ENCODE assay signal across 11 mouse cellular contexts in genomic region chr9:118831080-118831479, GRCm38 (mm10).
DNase-seq lines count a peak whose midpoint lies in the region; ATAC-seq and TF ChIP-seq lines count a peak whose summit lies in the region.
"Had no signal": no experiment of that assay in that cellular context is flagged by ENCODE, and none has a peak within 500 bp of the region (broad histone marks: within the 10 kb centered on the region; RNA-seq: fewer than 3 reads in every experiment).

No protein-coding gene starts in this region.

- 50% methylated on average over 11 of the region's 11 CpGs for WGBS in intestine, embryonic 16.5 days
- WGBS in intestine, embryonic 15.5 days = 48% methylated on average over 11 of the region's 11 CpGs
- WGBS in embryonic facial prominence, embryonic 12.5 days = 54% methylated on average over 11 of the region's 11 CpGs
- 45% methylated on average over 11 of the region's 11 CpGs for WGBS in kidney, postnatal 0 days
- WGBS in stomach, embryonic 14.5 days = 47% methylated on average over 11 of the region's 11 CpGs

- H3K9ac ChIP-seq in intestine, embryonic 16.5 days (ENCODE audit: low read depth, low read length) = no peak overlapping the region
- H3K9ac ChIP-seq in intestine, embryonic 15.5 days = no peak overlapping the region
- no peak overlapping the region for H3K9ac ChIP-seq in embryonic facial prominence, embryonic 12.5 days
- H3K9ac ChIP-seq in kidney, postnatal 0 days (ENCODE audit: low read depth, low read length) = no peak overlapping the region
- H3K9ac ChIP-seq in stomach, embryonic 14.5 days (replicated peaks; ENCODE audit: low read depth, low read length) = no peak overlapping the region
- H3K9ac ChIP-seq: liver, embryonic 13.5 days; stomach, embryonic 15.5 days had no signal

- H3K4me1 ChIP-seq in intestine, embryonic 16.5 days (ENCODE audit: control insufficient read depth, insufficient read depth, low read length) = peaks cover 4% of the 10 kb centered on the region
- 0 out of 2 replicates have a peak, but pooled peaks cover 2% of the 10 kb centered on the region for H3K4me1 ChIP-seq in intestine, embryonic 15.5 days (replicated peaks)
- peaks cover 13% of the 10 kb centered on the region for H3K4me1 ChIP-seq in embryonic facial prominence, embryonic 12.5 days
- H3K4me1 ChIP-seq in kidney, postnatal 0 days (replicated peaks; ENCODE audit: insufficient read depth, low read length) = no peaks in the 10 kb centered on the region
- H3K4me1 ChIP-seq in stomach, embryonic 14.5 days (ENCODE audit: control insufficient read depth, insufficient read depth, low read length) = peaks cover 7% of the 10 kb centered on the region; the same call in 1 of the 2 replicates
- H3K4me1 ChIP-seq: liver, embryonic 13.5 days had no signal

- no peaks in the 10 kb centered on the region for H3K27me3 ChIP-seq in intestine, embryonic 16.5 days (replicated peaks; ENCODE audit: control insufficient read depth, insufficient read depth, low read length)
- no peaks in the 10 kb centered on the region for H3K27me3 ChIP-seq in intestine, embryonic 15.5 days (replicated peaks)
- H3K27me3 ChIP-seq in embryonic facial prominence, embryonic 12.5 days = no peaks in the 10 kb centered on the region
- H3K27me3 ChIP-seq in kidney, postnatal 0 days (ENCODE audit: insufficient read depth, low read length) = no peaks in the 10 kb centered on the region
- no peaks in the 10 kb centered on the region for H3K27me3 ChIP-seq in stomach, embryonic 14.5 days (ENCODE audit: control insufficient read depth, insufficient read depth, low read length)
- H3K27me3 ChIP-seq: liver, embryonic 13.5 days; stomach, embryonic 15.5 days had no signal

- peak; percentile 17 for DNase-seq in heart, adult 8-10 months (ENCODE audit: low spot score)
- DNase-seq in kidney, postnatal 0 days (ENCODE audit: low spot score) = peak; percentile 40
- DNase-seq in T-cell, adult 2 months (ENCODE audit: low spot score) = no peak
- DNase-seq in cerebellum, adult 11 months = no peak
- DNase-seq: liver, embryonic 13.5 days had no signal

- no peak for TF ChIP-seq CTCF in kidney, postnatal 0 days (IDR thresholded peaks at IDR 0.05; ENCODE audit: low read depth)

- ATAC-seq in intestine, embryonic 16.5 days = peak; percentile 50; the same call in 1 of the 2 replicates
- no peak for ATAC-seq in intestine, embryonic 15.5 days
- ATAC-seq in embryonic facial prominence, embryonic 12.5 days (ENCODE audit: insufficient number of reproducible peaks, insufficient read depth, low FRiP score, low TSS enrichment) = no peak
- ATAC-seq in kidney, postnatal 0 days (replicated peaks; ENCODE audit: low FRiP score, low read depth) = no peak; the same call in 1 of the 2 replicates
- ATAC-seq in stomach, embryonic 14.5 days (ENCODE audit: insufficient number of reproducible peaks, insufficient read depth, low FRiP score, low read depth) = no peak

- H3K36me3 ChIP-seq in intestine, embryonic 16.5 days (ENCODE audit: control insufficient read depth, insufficient read depth, low read length) = no peaks in the 10 kb centered on the region
- 0 out of 2 replicates have a peak, but pooled peaks cover 8% of the 10 kb centered on the region for H3K36me3 ChIP-seq in intestine, embryonic 15.5 days
- peaks cover 12% of the 10 kb centered on the region for H3K36me3 ChIP-seq in embryonic facial prominence, embryonic 12.5 days
- 0 out of 2 replicates have a peak, but pooled peaks cover 3% of the 10 kb centered on the region for H3K36me3 ChIP-seq in kidney, postnatal 0 days (ENCODE audit: insufficient read depth, low read length)
- no peaks in the 10 kb centered on the region for H3K36me3 ChIP-seq in stomach, embryonic 14.5 days (ENCODE audit: control insufficient read depth, insufficient read depth, low read length)
- H3K36me3 ChIP-seq: G1E; liver, embryonic 13.5 days; stomach, embryonic 15.5 days had no signal

- H3K4me3 ChIP-seq in intestine, embryonic 16.5 days (ENCODE audit: low read length) = no peak overlapping the region
- H3K4me3 ChIP-seq in intestine, embryonic 15.5 days (replicated peaks) = no peak overlapping the region
- H3K4me3 ChIP-seq in embryonic facial prominence, embryonic 12.5 days = no peak overlapping the region
- H3K4me3 ChIP-seq in kidney, postnatal 0 days (replicated peaks; ENCODE audit: low read depth, low read length) = no peak overlapping the region
- H3K4me3 ChIP-seq in stomach, embryonic 14.5 days (ENCODE audit: low read depth, low read length) = no peak overlapping the region
- H3K4me3 ChIP-seq: liver, embryonic 13.5 days; stomach, embryonic 15.5 days had no signal

- H3K27ac ChIP-seq in intestine, embryonic 16.5 days (ENCODE audit: low read length) = no peak overlapping the region; the same call in 1 of the 2 replicates
- no peak overlapping the region for H3K27ac ChIP-seq in intestine, embryonic 15.5 days
- peak overlapping the region; percentile 69 for H3K27ac ChIP-seq in embryonic facial prominence, embryonic 12.5 days
- peak overlapping the region; percentile 34; the same call in 1 of the 2 replicates for H3K27ac ChIP-seq in kidney, postnatal 0 days
- peak overlapping the region; percentile 7; the same call in 1 of the 2 replicates for H3K27ac ChIP-seq in stomach, embryonic 14.5 days (ENCODE audit: low read length)
- H3K27ac ChIP-seq: liver, embryonic 13.5 days; stomach, embryonic 15.5 days had no signal

- H3K4me2 ChIP-seq in intestine, embryonic 16.5 days (ENCODE audit: low read depth, low read length) = no peak overlapping the region
- no peak overlapping the region for H3K4me2 ChIP-seq in intestine, embryonic 15.5 days (replicated peaks)
- H3K4me2 ChIP-seq in embryonic facial prominence, embryonic 12.5 days (replicated peaks) = no peak overlapping the region
- no peak overlapping the region for H3K4me2 ChIP-seq in kidney, postnatal 0 days (ENCODE audit: low read length)
- no peak overlapping the region for H3K4me2 ChIP-seq in stomach, embryonic 14.5 days (replicated peaks; ENCODE audit: low read depth, low read length)
- H3K4me2 ChIP-seq: liver, embryonic 13.5 days; stomach, embryonic 15.5 days had no signal

- no peaks in the 10 kb centered on the region for H3K9me3 ChIP-seq in intestine, embryonic 16.5 days (ENCODE audit: control insufficient read depth, low read length)
- H3K9me3 ChIP-seq in intestine, embryonic 15.5 days = no peaks in the 10 kb centered on the region
- H3K9me3 ChIP-seq in embryonic facial prominence, embryonic 12.5 days = no peaks in the 10 kb centered on the region
- no peaks in the 10 kb centered on the region for H3K9me3 ChIP-seq in kidney, postnatal 0 days (replicated peaks; ENCODE audit: low read length)
- H3K9me3 ChIP-seq in stomach, embryonic 14.5 days (ENCODE audit: control insufficient read depth, low read depth, low read length) = no peaks in the 10 kb centered on the region
- H3K9me3 ChIP-seq: liver, embryonic 13.5 days; stomach, embryonic 15.5 days had no signal

Comparison
In these comparisons a context has a peak if more than half of its experiments do, and no peak if none do; other contexts are left out.
1. H3K27ac ChIP-seq: peak in embryonic facial prominence, embryonic 12.5 days (single experiment), kidney, postnatal 0 days (single experiment) and stomach, embryonic 14.5 days (single experiment); none in intestine, embryonic 16.5 days (single experiment) and intestine, embryonic 15.5 days (single experiment).
2. DNase-seq: peak in heart, adult 8-10 months (single experiment) and kidney, postnatal 0 days (single experiment); none in T-cell, adult 2 months (single experiment) and cerebellum, adult 11 months (single experiment).